Comparison of ENCODE assay signal across 8 mouse cellular contexts in genomic region chr12:51969876-51970275, GRCm38 (mm10). TPM values are rescaled to one million over a fixed set of nuclear protein-coding genes. Genes with fewer than 3 reads are reported as not detected.
DNase-seq lines count a peak whose midpoint lies in the region; ATAC-seq and TF ChIP-seq lines count a peak whose summit lies in the region.

No protein-coding gene starts in this region.

- H3K36me3 ChIP-seq in lung, embryonic 14.5 days (ENCODE audit: insufficient read depth): no peaks in the 10 kb centered on the region
- no peaks in the 10 kb centered on the region for H3K36me3 ChIP-seq in embryonic facial prominence, embryonic 14.5 days (ENCODE audit: control insufficient read depth, insufficient read depth, low read length)
- no peaks in the 10 kb centered on the region for H3K36me3 ChIP-seq in limb, embryonic 10.5 days
- H3K36me3 ChIP-seq in small intestine, adult 2 months (ENCODE audit: control insufficient read depth, insufficient read depth, low read length): 0 out of 2 replicates have a peak, but pooled peaks cover 1% of the 10 kb centered on the region

- H3K9me3 ChIP-seq in lung, embryonic 14.5 days (ENCODE audit: low read depth, low read length): no peaks in the 10 kb centered on the region
- H3K9me3 ChIP-seq in embryonic facial prominence, embryonic 14.5 days (ENCODE audit: control insufficient read depth, low read length): 0 out of 2 replicates have a peak, but pooled peaks cover 6% of the 10 kb centered on the region
- no peaks in the 10 kb centered on the region for H3K9me3 ChIP-seq in limb, embryonic 10.5 days (replicated peaks)

- TF ChIP-seq CTCF in lung, embryonic 14.5 days (IDR thresholded peaks at IDR 0.05; ENCODE audit: low read depth): no peak
- TF ChIP-seq CTCF in small intestine, adult 2 months (IDR thresholded peaks at IDR 0.05; ENCODE audit: extremely low read depth, insufficient read length, insufficient replicate concordance, low read depth, low read length): no peak

- peak overlapping the region; percentile 73 for H3K4me2 ChIP-seq in lung, embryonic 14.5 days
- peak overlapping the region; percentile 76 for H3K4me2 ChIP-seq in embryonic facial prominence, embryonic 14.5 days (ENCODE audit: low read depth, low read length)

- H3K9ac ChIP-seq in lung, embryonic 14.5 days: peak overlapping the region; percentile 88
- H3K9ac ChIP-seq in embryonic facial prominence, embryonic 14.5 days (ENCODE audit: low read depth, low read length): peak overlapping the region; percentile 92

- no peaks in the 10 kb centered on the region for H3K27me3 ChIP-seq in lung, embryonic 14.5 days (ENCODE audit: insufficient read depth, low read length)
- no peaks in the 10 kb centered on the region for H3K27me3 ChIP-seq in embryonic facial prominence, embryonic 14.5 days (replicated peaks; ENCODE audit: control insufficient read depth, insufficient read depth, low read length)
- no peaks in the 10 kb centered on the region for H3K27me3 ChIP-seq in limb, embryonic 10.5 days (ENCODE audit: low read depth, poor library complexity, severe bottlenecking)
- H3K27me3 ChIP-seq in small intestine, adult 2 months (ENCODE audit: control insufficient read depth, insufficient read depth, low read length): no peaks in the 10 kb centered on the region

- 15% methylated on average over 7 of the region's 7 CpGs for WGBS in lung, embryonic 14.5 days
- WGBS in embryonic facial prominence, embryonic 14.5 days: 19% methylated on average over 7 of the region's 7 CpGs
- 27% methylated on average over 7 of the region's 7 CpGs for WGBS in limb, embryonic 10.5 days
- 8% methylated on average over 7 of the region's 7 CpGs for whole genome bisulfite sequencing in small intestine, adult 2 months

- no peaks in the 10 kb centered on the region for H3K4me1 ChIP-seq in lung, embryonic 14.5 days (ENCODE audit: insufficient read depth)
- H3K4me1 ChIP-seq in embryonic facial prominence, embryonic 14.5 days (ENCODE audit: control insufficient read depth, insufficient read depth, low read length): 0 out of 2 replicates have a peak, but pooled peaks cover 6% of the 10 kb centered on the region
- H3K4me1 ChIP-seq in limb, embryonic 10.5 days: peaks cover 10% of the 10 kb centered on the region
- peaks cover 4% of the 10 kb centered on the region; the same call in 1 of the 2 replicates for H3K4me1 ChIP-seq in small intestine, adult 2 months (ENCODE audit: control insufficient read depth, insufficient read depth, insufficient read length, low read length)

- H3K27ac ChIP-seq in lung, embryonic 14.5 days (ENCODE audit: low read depth): no peak overlapping the region
- no peak overlapping the region for H3K27ac ChIP-seq in embryonic facial prominence, embryonic 14.5 days (replicated peaks; ENCODE audit: low read depth, low read length)
- H3K27ac ChIP-seq in limb, embryonic 10.5 days: no peak overlapping the region
- H3K27ac ChIP-seq in small intestine, adult 2 months (ENCODE audit: insufficient read depth, low read depth, low read length): peak overlapping the region; percentile 76

- ATAC-seq in lung, embryonic 14.5 days (ENCODE audit: insufficient read depth): no peak
- no peak for ATAC-seq in embryonic facial prominence, embryonic 14.5 days (ENCODE audit: low read depth)

- TF ChIP-seq POLR2A in small intestine, adult 2 months (IDR thresholded peaks at IDR 0.05; ENCODE audit: low read depth, low read length): no peak

- no peak for DNase-seq in lung, embryonic 14.5 days
- no peak for DNase-seq in lung, adult 18-20 months
- no peak for DNase-seq in embryonic facial prominence, embryonic 14.5 days (ENCODE audit: low spot score)
- peak; percentile 19 for DNase-seq in limb, embryonic 10.5 days (ENCODE audit: low spot score)
- DNase-seq in cerebellum, postnatal 4 days (ENCODE audit: low spot score in 2 of 2): no peak
- DNase-seq in gastrocnemius, postnatal 10 days: no peak
- no peak for DNase-seq in kidney, adult 11 months

- H3K4me3 ChIP-seq in lung, embryonic 14.5 days (ENCODE audit: low read depth, low read length): peak overlapping the region; percentile 96
- peak overlapping the region; percentile 98 for H3K4me3 ChIP-seq in embryonic facial prominence, embryonic 14.5 days (ENCODE audit: low read depth, low read length)
- H3K4me3 ChIP-seq in limb, embryonic 10.5 days: peak overlapping the region; percentile 95
- no peak overlapping the region for H3K4me3 ChIP-seq in small intestine, adult 2 months (ENCODE audit: low read depth, low read length)

RNA-seq across cellular contexts. Expression of gene Heatr5a, which starts 1.2 kb away (rescaled TPM):
- polyA plus RNA-seq in lung, embryonic 14.5 days (2014; fragmentation: Nextera tagmentation; extraction: Ambion mirVana): 18.2 and 19.2 TPM in 2 replicates
- 14.8 and 16.0 TPM in 2 replicates for polyA plus RNA-seq in embryonic facial prominence, embryonic 14.5 days (2014; fragmentation: Nextera tagmentation; extraction: Ambion mirVana)
- 11.3 and 12.7 TPM in 2 replicates for polyA plus RNA-seq in limb, embryonic 10.5 days (2016; fragmentation: Nextera tagmentation; extraction: Ambion mirVana)
- 45.3 and 66.8 TPM in 2 replicates for polyA plus RNA-seq in small intestine, adult 2 months (2012; rRNA removed)
- 10 to 100 TPM; 19.6 to 25.6 TPM for total RNA-seq in gastrocnemius, postnatal 10 days (2021)

RNA-seq across cellular contexts. Expression of gene Dtd2, which starts 36.4 kb away (rescaled TPM):
- 24.4 and 25.9 TPM in 2 replicates for polyA plus RNA-seq in lung, embryonic 14.5 days (2014; fragmentation: Nextera tagmentation; extraction: Ambion mirVana)
- 19.0 and 22.8 TPM in 2 replicates for polyA plus RNA-seq in embryonic facial prominence, embryonic 14.5 days (2014; fragmentation: Nextera tagmentation; extraction: Ambion mirVana)
- polyA plus RNA-seq in limb, embryonic 10.5 days (2016; fragmentation: Nextera tagmentation; extraction: Ambion mirVana): 21.1 and 21.4 TPM in 2 replicates
- polyA plus RNA-seq in small intestine, adult 2 months (2012; rRNA removed): 0.96 and 3.9 TPM in 2 replicates
- 1 to 10 TPM; 8.0 to 9.2 TPM for total RNA-seq in gastrocnemius, postnatal 10 days (2021)

RNA-seq across cellular contexts. Expression of gene Gpr33, which starts 58.0 kb away (rescaled TPM):
- polyA plus RNA-seq in lung, embryonic 14.5 days (2014; fragmentation: Nextera tagmentation; extraction: Ambion mirVana): not detected in 2 replicates
- not detected in 2 replicates for polyA plus RNA-seq in embryonic facial prominence, embryonic 14.5 days (2014; fragmentation: Nextera tagmentation; extraction: Ambion mirVana)
- not detected in 2 replicates for polyA plus RNA-seq in limb, embryonic 10.5 days (2016; fragmentation: Nextera tagmentation; extraction: Ambion mirVana)
- polyA plus RNA-seq in small intestine, adult 2 months (2012; rRNA removed): not detected in 2 replicates
- total RNA-seq in gastrocnemius, postnatal 10 days (2021): under 1 TPM in 1 of 2 experiments, not detected in 1; 0.16 TPM
